8 mouse cellular contexts compared by ENCODE assay signal in the genomic region with DNA sequence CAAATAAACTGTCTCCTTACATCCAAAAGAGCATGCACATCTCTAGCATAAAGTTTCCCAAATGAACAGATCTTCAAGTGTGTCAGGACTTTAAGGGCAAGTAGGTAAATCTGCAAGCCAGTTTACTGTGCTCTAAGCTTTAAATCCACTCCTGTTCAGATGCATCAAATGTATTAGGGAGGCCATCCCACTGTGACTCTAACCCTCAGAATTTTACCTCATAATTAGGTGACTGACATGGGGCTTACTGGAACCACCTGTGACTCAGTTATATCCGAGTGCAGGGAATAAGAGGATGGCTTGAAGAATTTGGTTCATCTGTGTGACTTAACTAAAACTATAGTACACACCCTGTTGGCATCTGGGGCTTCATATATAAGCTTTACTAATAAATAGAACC. TPM values are rescaled to one million over a fixed set of nuclear protein-coding genes. Genes with fewer than 3 reads are reported as not detected.
DNase-seq lines count a peak whose midpoint lies in the region; ATAC-seq lines count a peak whose summit lies in the region.

No protein-coding gene starts in this region.

- H3K4me2 ChIP-seq in forebrain, embryonic 12.5 days: peak overlapping the region; percentile 54
- peak overlapping the region; percentile 80 for H3K4me2 ChIP-seq in liver, embryonic 12.5 days

- DNase-seq in embryo, embryonic 10.5 days (ENCODE audit: low spot score): peak; percentile 19
- no peak for DNase-seq in embryo, embryonic 11 days
- DNase-seq in 3T3-L1 (ENCODE audit: low read depth, low spot score) (peak; percentile 25), MN1 (ENCODE audit: low spot score) (no peak)
- no peak for DNase-seq in cerebellum, postnatal 10 days
- no peak for DNase-seq in thymus, adult 18-20 months

- WGBS in forebrain, embryonic 12.5 days: 38% methylated on average over 1 of the region's 1 CpGs
- WGBS in liver, embryonic 12.5 days (ENCODE audit: insufficient replicate concordance): 20% methylated on average over 1 of the region's 1 CpGs

- H3K27ac ChIP-seq in forebrain, embryonic 12.5 days: no peak overlapping the region
- H3K27ac ChIP-seq in liver, embryonic 12.5 days: peak overlapping the region; percentile 100

- peak overlapping the region; percentile 77 for H3K9ac ChIP-seq in forebrain, embryonic 12.5 days
- H3K9ac ChIP-seq in liver, embryonic 12.5 days: peak overlapping the region; percentile 97

- H3K4me3 ChIP-seq in forebrain, embryonic 12.5 days (replicated peaks): peak overlapping the region; percentile 80
- H3K4me3 ChIP-seq in liver, embryonic 12.5 days: peak overlapping the region; percentile 86

- no peak for ATAC-seq in forebrain, embryonic 12.5 days (ENCODE audit: low FRiP score)
- ATAC-seq in liver, embryonic 12.5 days: no peak

- peaks cover 14% of the 10 kb centered on the region for H3K4me1 ChIP-seq in forebrain, embryonic 12.5 days
- peaks cover 36% of the 10 kb centered on the region for H3K4me1 ChIP-seq in liver, embryonic 12.5 days

- H3K36me3 ChIP-seq in forebrain, embryonic 12.5 days (replicated peaks): peaks cover 41% of the 10 kb centered on the region
- peaks cover 44% of the 10 kb centered on the region for H3K36me3 ChIP-seq in liver, embryonic 12.5 days

- no peaks in the 10 kb centered on the region for H3K27me3 ChIP-seq in forebrain, embryonic 12.5 days
- H3K27me3 ChIP-seq in liver, embryonic 12.5 days (replicated peaks): no peaks in the 10 kb centered on the region

- no peaks in the 10 kb centered on the region for H3K9me3 ChIP-seq in forebrain, embryonic 12.5 days
- H3K9me3 ChIP-seq in liver, embryonic 12.5 days (replicated peaks): no peaks in the 10 kb centered on the region

RNA-seq across cellular contexts. Expression of a gene that starts 0.5 kb away (rescaled TPM):
- 89.3 and 91.0 TPM in 2 replicates for polyA plus RNA-seq in forebrain, embryonic 12.5 days (2016; fragmentation: Nextera tagmentation; extraction: Ambion mirVana)
- polyA plus RNA-seq in liver, embryonic 12.5 days (2016; fragmentation: Nextera tagmentation; extraction: Ambion mirVana): 64.2 and 67.4 TPM in 2 replicates

RNA-seq across cellular contexts. Expression of a gene that starts 1.6 kb away (rescaled TPM):
- polyA plus RNA-seq in forebrain, embryonic 12.5 days (2016; fragmentation: Nextera tagmentation; extraction: Ambion mirVana): 37.9 and 40.6 TPM in 2 replicates
- 26.4 and 27.6 TPM in 2 replicates for polyA plus RNA-seq in liver, embryonic 12.5 days (2016; fragmentation: Nextera tagmentation; extraction: Ambion mirVana)

Comparison
In these comparisons a context has a peak if more than half of its experiments do, and no peak if none do; other contexts are left out.
1. DNase-seq: peak in embryo, embryonic 10.5 days (single experiment) and 3T3-L1 (single experiment); none in embryo, embryonic 11 days (single experiment), MN1 (single experiment), cerebellum, postnatal 10 days (0 of 2) and thymus, adult 18-20 months (0 of 2).